Mouse (Mus musculus): Measurements from ENCODE around the gene Lypd6. TPM values are rescaled to one million over a fixed set of nuclear protein-coding genes. Genes with fewer than 3 reads are reported as not detected.
A peak's percentile ranks its signal among the peaks of the same experiment; 100 is the strongest.

Lypd6 gene
- total RNA-seq, 2 experiments from 2014 or later: 19.1 to 24.1 TPM

DNA sequence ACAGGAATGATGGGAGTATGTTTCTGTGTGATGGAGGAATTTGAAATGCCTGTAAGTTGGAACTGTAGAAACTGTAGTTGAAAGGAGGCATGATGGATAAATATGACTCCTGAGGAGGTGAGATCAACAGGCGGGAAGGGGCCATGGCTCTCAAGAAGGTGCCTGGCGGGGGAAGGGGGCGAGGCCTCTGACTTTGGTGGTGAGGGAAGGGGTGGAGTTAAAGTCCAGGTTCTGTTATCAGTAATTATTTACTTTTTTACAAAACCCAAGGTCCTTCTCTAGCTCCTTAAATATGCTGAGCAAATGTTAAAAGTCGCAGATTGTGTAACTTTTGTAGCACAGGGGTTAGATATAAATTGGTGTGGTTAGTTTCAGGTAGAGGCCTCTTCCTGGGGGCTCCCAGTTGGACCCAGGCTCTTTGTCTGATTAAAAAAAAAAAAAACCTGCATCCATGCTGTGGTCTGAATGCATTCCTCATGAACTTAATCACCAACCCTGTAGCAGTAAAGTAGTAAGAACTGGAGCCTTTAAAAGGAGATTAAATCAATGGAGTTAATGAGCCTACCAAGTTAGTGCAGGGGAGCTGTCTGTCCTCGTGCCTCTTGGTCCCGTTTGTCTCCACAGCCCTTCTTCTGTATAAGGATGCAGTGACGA lies 37.7 kb downstream of the Lypd6 start:
- intact Hi-C loops (cut with DNase I): no loop called here

DNA sequence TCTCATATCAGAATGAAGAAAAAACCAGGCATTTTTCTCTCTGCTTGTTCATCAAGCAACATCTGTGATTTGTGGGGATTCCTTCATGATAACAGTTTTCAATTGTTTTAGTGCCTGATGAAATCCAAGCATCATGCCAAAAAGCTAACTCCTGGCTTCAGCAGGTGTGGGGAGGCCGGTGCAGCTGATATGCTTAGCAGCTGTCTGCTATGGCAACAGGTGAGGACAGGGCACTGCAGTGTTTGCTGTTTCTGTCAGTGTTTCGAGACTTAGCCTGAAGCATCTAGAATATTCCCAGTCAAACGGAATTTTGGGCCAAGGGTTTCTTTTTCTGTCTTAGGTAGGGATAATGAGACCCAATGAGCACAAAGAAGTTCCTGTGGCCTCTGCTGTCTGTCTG lies 39.4 kb downstream of the Lypd6 start:
- DNase-seq (ENCODE audit: low spot score in 2 of 2): no peak
- intact Hi-C loops (cut with DNase I): no loop called here

More for the DNA sequence above, 37.7 kb downstream of the Lypd6 start:
- DNase-seq (ENCODE audit: low spot score in 2 of 2): no peak

DNA sequence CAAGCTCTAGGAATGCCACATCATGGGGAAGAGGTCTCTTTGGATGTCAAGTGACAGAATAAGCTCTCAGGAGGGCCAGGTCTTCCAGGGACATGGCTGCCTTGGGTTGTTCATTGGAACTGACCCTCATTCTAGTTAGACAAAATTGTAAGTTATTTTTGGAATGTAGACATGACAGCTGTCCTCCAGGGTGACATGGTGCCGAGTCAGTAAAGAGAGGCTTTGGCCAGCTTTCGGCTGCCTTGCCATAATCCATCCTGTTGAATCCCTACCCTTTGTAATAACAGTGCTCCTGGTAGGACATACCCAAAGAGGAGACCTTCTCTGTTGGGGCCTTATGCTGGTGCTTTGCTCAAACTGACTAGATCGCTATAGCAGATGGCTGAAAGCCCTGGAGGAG lies 39.8 kb downstream of the Lypd6 start:
- intact Hi-C loops (cut with DNase I): no loop called here

DNA sequence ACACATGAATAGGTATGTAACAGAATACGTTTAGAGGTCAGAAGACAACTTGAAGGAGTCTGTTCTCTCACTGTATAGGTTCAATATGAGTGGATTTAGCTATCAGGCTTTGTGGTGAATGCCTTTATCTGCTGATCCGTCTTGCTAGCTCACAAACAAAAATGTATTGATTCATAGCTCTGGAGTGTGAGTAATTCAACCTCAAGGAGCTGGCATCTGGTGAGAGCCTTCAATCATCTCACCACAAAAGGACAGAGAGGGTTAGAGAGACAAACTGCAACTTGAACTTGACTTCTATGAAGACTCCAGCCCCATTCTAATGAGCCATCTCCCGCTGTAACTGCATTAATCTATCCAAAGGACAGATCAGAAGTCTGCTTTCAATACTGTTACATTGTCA lies 40.6 kb downstream of the Lypd6 start:
- intact Hi-C loops (cut with DNase I): no loop called here
- DNase-seq (ENCODE audit: low spot score in 2 of 2): no peak

More for the DNA sequence above, 39.8 kb downstream of the Lypd6 start:
- no peak for DNase-seq (ENCODE audit: low spot score in 2 of 2)

DNA sequence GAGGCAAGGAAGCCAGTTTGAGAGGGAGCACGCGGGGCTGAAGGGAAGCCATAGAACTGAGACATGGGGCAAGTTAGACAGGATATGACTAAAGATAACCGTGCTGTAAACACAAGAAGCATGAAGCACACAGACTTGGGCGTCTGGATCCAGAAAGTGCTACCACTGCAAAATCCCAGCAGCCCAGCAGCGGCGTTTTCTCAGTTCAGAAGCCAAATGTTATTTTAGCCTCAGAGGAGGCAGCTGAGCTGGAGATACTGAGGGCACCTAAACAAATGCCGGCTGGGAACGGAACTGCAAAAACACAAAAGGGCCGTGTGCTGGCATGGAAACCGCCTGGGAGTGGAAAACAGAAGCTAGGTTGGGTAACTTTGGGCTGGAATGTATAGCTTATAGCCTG lies 43.9 kb downstream of the Lypd6 start:
- peak; percentile 27 to 29 for DNase-seq (ENCODE audit: low spot score in 2 of 2)

DNA sequence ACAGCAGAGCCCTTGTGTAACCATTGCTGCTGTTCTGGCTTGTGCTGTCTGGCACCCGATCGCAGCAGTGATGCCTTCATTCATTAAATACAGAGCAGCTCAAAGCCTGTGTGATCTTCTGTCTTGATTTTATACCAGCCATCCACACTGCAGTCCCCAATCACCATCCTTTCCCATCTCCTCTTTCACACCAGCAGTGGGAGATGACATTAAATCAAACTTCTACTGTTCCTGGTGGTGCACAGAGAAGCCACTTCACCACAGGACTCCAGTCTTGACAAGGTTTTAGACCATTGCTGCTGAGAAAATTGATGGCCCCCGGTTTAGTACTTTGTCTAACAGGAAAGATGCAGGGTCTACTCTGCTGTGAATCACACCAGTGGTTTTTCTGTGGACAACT lies 44.9 kb downstream of the Lypd6 start:
- intact Hi-C loops (cut with DNase I): no loop called here
- no peak for DNase-seq (ENCODE audit: low spot score in 2 of 2)

More for the DNA sequence above, 43.9 kb downstream of the Lypd6 start:
- intact Hi-C loops (cut with DNase I): no loop called here

DNA sequence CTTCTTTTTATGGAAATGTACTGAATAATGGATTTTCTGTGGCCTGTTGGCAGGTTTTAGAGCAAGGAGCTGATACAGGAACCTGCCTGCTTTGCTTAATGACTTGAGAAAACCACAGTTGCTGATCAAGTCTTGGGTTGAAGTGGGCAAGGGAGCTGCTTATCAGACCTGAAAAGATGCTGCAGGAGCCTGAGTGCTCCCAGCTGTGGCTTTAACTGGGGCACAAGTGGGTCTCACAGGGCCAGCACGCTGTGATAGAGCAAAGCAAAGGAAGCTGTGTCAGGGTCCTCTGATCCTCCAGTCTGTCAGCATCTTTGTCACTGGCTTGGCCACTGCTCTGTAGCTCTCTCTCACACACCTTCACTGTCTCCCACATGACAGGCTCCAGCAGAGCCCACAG lies 45.4 kb downstream of the Lypd6 start:
- no peak for DNase-seq (ENCODE audit: low spot score in 2 of 2)
- intact Hi-C loops (cut with DNase I): no loop called here

DNA sequence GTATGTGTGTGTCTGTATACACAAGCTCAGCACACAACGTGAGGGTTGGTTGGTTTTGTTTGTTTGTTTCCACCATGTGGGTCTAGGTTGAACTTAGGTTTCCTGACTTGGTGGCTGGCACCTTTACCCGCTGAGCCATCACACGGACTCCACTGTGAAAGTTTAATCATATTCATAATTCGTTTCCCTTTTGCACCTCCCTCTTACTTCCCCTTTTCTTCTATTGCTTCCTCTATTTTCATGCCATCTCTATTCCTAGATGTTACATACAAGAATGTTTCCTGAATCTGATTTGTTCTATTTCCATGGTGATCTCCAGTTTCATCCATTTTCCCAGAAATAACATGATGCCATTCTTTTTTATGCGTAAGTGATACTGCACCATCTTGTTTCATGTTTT lies 46.2 kb downstream of the Lypd6 start:
- intact Hi-C loops (cut with DNase I): no loop called here
- DNase-seq (ENCODE audit: low spot score in 2 of 2): no peak

DNA sequence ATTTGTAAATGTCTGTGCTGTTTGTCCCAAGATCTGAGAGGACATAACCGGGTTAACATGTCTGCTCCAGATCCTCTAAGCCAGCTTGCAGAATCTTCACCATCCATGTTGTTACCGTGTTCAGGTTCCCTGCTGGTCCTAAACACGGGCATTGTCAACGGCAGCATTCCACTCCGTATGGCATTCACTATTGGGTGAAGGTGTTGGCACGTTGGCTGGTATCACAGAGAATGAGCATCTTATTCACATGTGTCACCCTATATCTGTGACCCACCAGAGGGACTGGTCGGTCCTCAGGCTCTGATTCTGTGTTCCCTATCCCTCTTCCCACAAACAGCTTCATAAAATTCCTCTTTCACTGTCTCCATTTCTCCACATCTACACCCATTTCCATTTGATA lies 52.9 kb downstream of the Lypd6 start:
- no peak for DNase-seq (ENCODE audit: low spot score in 2 of 2)
- intact Hi-C loops (cut with DNase I): no loop called here

DNA sequence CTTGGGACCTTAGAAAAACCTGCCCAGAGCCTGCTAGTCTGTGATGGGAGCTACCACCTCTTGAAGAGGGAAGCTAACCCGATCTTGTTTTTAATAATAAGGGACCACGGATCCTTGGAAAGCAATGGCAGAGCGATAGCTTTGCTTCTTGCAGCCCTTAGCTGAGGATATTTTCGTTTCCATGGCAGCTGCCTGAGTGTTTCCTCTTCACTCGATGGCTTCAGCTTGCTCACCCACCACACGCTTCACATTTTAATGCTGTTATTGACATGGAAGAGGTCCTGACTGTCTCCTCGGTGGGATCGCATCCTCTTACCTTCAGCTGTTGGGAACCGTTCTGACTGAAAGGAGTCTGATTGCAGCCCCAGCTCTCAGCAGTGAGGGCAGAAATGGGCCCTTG lies 54.6 kb downstream of the Lypd6 start:
- intact Hi-C loops (cut with DNase I): no loop called here
- no peak for DNase-seq (ENCODE audit: low spot score in 2 of 2)

DNA sequence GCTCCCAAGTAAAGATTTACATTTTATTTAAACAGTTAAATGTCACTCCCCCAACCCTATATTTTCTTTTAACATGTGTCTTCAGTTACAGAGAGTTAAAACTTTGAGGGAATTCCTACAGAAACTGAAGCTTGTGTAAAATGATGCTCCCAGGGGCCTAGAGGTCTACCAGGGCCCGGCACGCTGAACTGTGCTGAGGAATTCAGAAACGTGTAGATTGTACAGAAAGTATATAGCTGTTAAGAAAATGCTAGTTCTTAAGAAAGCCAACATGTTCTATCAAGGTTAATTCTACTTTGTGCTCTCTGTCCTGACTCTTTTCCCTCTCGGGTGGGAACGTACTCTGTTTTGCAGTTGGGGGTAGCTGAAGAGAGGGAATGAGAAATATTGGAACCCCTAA lies 57.1 kb downstream of the Lypd6 start:
- DNase-seq (ENCODE audit: low spot score in 2 of 2): no peak
- intact Hi-C loops (cut with DNase I): no loop called here

DNA sequence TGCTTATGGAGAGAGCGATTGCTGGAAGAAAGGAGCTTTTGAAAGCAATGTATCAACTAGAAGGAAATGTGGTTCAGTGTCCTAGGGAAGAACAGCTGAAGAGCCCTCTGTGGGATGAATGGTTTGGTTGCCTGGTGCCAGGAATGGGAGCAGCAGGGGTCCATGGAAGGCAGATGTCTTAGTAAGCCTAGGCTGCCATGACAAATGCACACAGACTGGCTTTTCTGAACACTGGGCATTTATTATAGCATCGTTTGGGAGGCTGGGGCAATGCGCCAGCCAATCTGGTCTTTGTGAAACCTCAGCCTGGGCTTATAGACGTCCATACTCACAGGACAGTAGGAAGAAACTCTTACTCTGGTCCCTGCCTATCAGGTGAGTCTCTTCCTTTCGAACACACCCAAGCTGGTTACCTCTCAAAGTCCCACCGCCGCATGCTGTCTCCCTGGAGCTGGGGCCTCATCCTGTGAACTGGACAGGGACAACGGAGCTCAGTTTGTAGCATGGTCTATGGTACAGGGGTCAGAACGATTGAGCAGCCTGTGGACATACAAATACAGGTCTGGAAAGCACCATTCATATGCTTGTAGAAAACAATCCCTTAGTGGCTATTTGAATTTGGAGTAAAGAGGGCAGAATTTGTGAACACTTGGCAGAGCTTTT lies 61.4 kb downstream of the Lypd6 start:
- intact Hi-C loops (cut with DNase I): no loop called here
- no peak for DNase-seq (ENCODE audit: low spot score in 2 of 2)

DNA sequence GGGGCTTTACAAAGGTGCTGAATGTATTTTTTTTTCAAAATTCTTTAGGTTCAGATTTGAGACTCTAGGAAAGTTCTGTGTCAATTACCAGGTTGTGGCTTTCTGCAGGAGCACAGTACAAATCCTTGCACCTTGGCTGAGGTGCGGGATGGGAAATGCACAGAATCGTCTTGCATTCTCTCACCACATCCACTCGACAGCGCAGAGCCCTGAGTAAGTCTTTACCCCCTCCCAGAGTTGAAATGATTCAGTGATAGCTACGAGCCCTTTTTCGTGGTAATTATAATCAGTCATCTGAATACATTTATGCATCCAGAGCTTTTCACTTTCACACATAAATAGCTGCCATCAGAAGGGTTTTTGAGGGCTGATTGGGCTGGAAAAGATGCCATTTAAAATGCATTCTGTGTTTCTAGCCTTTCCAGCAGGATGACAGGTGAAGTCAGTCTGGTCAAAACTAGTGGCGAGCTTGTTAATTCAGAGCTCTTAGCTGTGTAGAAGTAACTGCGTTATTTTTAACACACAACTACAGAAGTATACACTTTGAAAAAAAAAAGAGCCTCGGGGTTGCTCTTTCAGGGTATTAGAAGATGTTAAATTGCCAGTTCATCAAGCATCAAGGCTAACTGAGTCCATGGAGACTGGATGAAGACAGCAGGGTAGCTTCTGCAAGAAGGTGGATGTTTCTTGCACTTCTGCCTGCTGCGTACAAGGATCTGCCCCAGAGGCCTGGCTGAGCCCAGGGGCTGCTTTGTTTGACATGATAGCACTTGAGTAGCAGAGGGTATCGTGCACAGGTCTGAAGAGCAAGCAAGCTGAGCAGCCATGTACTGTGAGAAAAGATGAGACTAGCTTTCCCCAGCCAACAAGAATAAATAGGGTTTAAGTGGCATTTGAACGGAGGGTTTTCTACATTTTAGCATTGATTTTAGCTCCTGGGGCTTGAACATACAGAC lies 62.4 kb downstream of the Lypd6 start:
- intact Hi-C loops (cut with DNase I): no loop called here
- DNase-seq (ENCODE audit: low spot score in 2 of 2): no peak

DNA sequence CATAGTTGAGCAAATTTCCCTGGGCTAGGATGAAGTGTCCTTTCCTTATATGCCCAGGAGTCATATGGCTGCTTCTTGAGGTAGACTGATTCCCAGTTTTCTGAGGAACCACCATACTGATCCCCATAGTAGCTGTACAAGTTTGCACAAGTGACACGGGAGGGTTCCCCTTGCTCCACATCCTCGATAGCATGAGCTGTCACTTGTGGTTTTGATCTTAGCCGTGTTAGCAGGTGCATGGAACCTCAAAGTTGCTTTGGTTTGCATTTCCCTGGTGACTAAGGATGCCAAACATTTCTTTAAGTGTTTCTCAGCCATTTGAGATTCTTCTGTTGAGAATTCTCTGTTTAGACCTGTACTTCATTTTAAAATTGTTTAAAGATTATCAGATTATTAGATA lies 64.4 kb downstream of the Lypd6 start:
- intact Hi-C loops (cut with DNase I): no loop called here
- no peak for DNase-seq (ENCODE audit: low spot score in 2 of 2)

DNA sequence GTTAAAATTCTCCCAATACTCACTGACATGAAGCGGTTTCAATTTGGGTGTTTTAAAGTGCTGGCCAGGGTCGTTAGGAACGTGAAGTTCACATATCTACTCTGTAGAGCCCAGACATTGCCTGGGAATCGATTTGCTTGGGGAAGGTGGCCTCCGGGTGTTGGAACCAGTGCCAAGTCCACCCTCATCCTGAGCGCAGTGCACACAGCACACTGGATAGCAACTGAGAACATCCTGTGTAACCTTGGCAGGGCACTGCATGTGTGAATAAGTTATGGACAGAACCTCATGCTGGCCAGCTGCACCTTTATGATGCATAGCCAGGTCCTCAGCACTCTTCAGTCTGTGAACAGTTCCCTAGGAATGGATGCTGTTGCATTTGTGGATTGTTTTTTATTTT lies 77.4 kb downstream of the Lypd6 start:
- intact Hi-C loops (cut with DNase I): no loop called here
- no peak for DNase-seq (ENCODE audit: low spot score in 2 of 2)

DNA sequence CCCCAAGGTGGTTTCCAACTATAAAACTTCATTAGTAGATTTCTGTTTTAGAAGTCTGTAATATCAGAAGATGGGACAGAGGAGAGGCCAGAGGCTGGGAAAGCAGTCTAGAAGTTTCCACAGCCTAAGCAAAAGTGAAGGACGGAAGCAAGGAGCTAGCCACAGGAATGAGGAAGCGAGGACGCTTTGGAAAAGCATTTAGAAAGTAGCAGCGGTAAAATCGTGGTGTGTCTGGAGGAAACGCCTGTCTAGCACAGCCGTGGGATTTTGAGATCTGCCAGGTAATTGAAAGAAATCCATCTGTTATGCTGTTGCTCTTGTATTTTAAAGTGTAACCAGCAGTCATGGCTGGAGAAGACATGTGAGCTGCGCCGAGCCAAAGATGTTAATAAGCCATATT lies 81.1 kb downstream of the Lypd6 start:
- DNase-seq (ENCODE audit: low spot score in 2 of 2): no peak
- intact Hi-C loops (cut with DNase I): no loop called here

DNA sequence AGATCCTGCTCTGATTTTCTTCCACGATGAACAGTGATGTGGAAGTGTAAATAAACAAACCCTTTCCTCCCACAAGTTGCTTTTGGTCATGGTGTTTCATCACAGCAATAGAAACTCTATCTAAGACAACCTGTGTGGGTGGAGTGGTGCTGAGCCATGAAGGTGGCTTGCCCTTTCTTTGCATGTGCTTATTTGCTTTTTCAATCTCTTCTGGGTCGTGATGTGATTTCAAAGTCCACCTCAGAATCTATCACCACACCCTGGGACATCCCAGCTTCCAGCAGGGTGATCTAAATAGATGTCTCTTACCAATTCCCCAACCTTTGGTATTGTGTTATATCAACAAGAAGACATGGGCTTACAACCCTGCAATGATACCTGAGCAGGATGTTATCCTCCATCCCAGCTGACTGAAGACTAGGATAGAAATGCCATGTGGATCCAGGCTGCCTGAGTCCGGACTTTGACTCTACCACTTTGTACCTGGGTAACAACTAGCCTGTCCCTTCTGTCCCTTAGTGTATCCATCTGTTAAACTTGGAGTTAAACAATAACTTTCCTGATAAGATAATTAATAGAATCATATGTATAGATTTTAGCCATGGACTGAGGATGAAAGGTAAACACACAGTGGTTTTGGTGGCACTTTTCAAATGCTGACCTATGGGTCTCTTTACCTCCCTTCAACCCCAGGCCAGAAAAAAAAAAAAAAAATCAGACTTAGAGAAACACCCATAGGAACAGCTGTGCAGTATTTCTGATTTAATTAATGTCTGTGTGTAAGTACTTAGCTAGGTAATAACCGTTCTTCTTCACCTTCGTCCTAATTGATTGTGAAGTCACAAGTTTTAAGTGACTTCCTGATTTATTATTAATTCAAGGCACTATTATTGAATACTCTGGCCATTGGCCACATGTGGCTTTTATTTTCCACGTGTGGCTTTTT lies 83.3 kb downstream of the Lypd6 start:
- intact Hi-C loops (cut with DNase I): no loop called here
- DNase-seq (ENCODE audit: low spot score in 2 of 2): no peak

DNA sequence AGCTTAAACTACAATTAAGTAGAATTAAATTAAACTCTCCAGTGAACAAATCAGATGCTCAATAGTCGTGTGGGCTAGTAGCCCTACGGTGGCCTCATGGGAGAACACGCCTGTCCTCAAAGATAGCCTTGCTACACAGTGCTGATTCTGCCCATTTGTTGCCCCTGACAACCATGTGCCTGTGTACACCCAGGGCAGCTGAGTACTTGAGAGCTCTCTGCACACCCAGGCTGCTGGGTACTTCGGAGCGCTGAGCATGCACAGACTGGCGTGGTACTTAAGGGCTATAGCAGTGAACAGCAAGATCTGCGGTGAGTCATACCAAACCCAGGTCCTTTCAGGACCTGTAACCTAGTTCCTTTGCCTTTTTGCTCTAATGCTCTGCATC lies 84.0 kb downstream of the Lypd6 start:
- no peak for DNase-seq (ENCODE audit: low spot score in 2 of 2)
- intact Hi-C loops (cut with DNase I): no loop called here

DNA sequence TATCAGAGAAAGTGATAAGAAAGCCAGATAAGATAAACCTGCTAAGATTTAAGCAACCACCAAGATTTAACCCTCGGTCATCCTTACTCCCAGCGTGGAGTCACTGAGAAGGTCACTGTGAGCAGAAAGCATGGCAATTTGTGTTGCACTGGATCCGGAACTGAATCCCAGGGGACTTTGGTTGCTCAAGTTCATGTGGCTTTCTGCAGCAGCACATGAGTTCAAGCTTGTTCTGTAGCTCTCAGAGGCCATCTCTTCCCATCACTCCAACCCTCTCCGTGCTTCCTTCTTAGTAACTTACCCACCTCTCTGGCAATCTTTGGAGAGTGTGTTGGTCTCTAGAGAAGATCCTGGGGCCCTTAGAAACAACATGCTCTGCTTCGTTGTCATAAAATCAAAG lies 84.6 kb downstream of the Lypd6 start:
- intact Hi-C loops (cut with DNase I): no loop called here
- DNase-seq (ENCODE audit: low spot score in 2 of 2): no peak

DNA sequence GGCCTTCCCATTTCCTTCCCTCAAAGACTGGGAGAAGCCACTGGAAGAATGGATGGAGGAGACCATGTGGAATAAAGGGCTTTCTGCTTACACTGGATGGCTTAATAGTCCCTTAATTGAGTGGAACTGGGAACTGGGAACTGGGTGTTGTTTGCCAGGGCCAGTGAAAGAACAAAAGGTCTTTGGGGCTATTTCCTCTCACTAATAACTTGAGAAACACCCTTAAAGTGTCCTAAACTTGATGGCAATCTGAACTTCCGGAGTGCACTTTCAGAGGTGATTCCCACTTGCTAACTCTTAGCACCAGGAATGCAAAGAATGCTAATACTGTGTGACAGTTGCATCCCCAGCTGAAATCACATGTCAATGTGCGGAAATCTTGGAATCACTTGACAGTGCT lies 85.2 kb downstream of the Lypd6 start:
- no peak for DNase-seq (ENCODE audit: low spot score in 2 of 2)
- intact Hi-C loops (cut with DNase I): no loop called here

All from left cerebral cortex, postnatal 36 days (tissue).